Mouse (Mus musculus) spleen, embryonic (tissue): Measurements from ENCODE around the gene Taar9.
"Not testable (repeated sequence)": the region's sequence is repeated elsewhere in the genome, so short reads cannot be mapped to it uniquely, and the experiment has no call there.

Experiments
- CTCF ChIA-PET: fragments of 350-600 bp; sonication (Branson Sonifier 250); formaldehyde crosslinking; loops from one replicate; lab custom pipeline; 2022; lab: Charles Lee

Gene Taar9

DNA sequence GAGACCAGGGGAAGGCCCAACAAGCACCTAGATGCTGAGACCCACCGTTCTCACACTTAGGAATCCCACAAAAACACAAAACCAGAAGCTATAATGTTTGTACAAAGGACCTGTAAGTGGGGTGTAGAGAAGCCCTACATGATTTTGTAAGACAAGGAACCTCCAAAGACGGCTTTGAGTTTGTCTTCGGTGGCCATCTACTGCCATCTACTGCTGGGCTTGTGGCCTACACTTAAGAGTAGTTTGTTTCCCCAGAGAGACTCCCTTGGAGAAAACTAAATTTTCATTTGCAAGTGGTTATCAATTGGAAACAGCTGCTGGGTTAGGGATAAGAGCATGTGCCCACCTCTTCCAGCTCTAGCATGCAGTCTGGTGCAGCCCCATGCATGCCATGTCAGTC, 29.2 kb downstream of the Taar9 start:
- CTCF ChIA-PET: interaction anchor here (0.6 kb wide), 1 partner anchor 266 kb away, joined by 3 read pairs; no protein-coding TSS in a partner anchor

DNA sequence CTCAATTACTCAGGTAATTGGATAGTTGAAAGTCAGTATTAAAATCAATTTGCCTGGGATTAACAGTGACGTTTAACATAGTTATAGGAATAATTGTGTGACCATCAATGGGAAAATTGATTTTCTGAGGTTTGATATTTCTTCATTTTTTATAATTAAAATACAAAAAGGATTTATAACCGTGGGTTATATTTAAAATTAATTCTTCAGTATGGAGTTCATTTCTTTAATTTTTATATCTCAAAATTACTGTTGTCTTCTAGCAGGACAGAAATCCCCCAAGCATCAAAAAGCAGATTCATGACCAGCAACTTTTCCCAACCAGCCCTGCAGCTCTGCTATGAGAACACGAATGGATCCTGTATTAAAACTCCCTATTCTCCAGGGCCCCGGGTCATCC, 33.1 kb downstream of the Taar9 start, which contains the start of gene Taar8a:
TSS of gene Taar8a (plus strand) at position 301 of the 400 bp plus-strand sequence.
- CTCF ChIA-PET: not testable (repeated sequence)

DNA sequence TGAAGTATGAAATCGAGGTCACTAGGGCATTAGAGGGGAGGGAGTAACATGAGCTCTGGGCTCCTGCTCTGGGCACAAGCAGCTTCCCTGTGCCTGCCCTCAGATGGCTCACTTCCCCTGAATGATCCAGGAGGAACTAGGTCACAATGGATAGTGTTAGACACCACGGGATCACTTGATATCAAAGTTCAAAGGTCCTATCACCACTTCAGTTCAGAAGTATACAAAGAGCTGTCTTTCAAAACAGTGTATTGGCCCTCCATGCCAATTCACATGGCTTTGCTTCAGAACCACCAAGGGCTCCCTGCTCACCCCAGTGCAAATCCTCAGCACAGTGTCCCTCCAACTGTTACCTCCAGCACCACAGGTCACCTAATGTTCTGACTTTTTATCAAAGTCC, 34.6 kb downstream of the Taar9 start:
- CTCF ChIA-PET: not testable (repeated sequence)

DNA sequence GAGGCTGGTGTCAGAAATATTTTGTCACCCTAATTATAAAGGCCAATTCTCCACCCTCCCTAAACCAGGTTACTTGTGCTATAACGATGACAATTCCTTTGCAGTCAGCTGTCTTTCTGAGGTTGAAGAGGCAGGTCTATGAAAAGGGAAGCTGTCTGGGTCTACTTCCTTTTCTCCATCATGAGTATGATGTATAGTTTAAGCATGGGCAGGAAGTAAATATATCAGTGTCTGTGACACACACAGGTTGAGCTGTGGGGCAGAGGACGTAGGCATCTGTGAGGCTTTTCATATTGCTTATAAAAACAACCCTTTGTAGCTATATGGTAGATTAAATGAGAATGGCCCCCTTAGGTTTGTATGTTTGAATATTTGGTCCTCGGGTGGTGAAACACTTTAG, 50.3 kb downstream of the Taar9 start:
- CTCF ChIA-PET: no interaction called here
